Mouse (Mus musculus) CD4-positive, CD25-positive, alpha-beta regulatory T cell, adult 2 months (primary cell): ENCODE data around the gene Tgm1.

Experiments used
- DNase-seq: peaks from one replicate; pipeline ENCODE4 v3.0.0-alpha.2; 2012; ENCODE audit warnings: low read depth, low spot score

The Tgm1 gene

DNA sequence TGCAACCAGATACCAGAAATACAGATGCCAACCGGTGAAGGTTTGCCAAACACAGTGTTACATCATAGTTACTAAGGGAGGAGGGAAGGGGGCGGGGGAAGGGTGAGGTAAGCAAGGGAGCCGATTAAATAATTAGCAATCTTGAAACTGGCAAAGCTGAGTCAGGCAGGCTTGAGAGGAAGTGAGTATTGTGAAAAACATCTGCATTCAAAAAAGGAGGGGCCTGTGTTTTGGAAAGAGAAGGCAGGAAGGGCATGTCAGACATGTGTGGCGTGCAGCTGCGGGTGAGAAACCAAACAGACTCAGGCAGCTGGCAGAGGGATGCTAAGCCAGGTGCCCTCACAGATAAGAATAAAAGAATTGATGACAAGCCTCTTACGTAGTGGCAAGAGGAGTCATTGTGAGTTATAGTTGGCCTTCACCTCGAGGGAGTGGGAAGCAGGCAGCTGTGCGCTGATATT lies 10.7 kb upstream of the Tgm1 start:
- peak; percentile 92 for DNase-seq

DNA sequence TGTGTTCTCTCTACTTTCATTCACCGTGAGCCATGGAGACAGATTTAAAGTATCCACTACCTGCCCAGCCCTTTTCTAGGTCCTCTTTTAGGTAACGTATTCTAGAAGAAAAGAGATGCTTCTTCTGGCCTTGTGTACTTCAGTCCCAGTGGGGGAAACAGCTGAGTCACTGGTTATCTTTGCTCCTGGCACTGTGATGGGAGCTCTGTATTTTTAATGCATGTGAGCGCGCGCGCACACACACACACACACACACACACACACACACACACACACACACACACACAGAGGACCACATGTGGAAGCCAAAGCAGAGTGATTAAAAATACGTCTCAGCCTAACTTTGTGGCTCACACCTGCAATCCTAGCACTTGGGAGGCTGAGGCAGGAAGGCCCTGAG lies 9.7 kb upstream of the Tgm1 start:
- no peak for DNase-seq

DNA sequence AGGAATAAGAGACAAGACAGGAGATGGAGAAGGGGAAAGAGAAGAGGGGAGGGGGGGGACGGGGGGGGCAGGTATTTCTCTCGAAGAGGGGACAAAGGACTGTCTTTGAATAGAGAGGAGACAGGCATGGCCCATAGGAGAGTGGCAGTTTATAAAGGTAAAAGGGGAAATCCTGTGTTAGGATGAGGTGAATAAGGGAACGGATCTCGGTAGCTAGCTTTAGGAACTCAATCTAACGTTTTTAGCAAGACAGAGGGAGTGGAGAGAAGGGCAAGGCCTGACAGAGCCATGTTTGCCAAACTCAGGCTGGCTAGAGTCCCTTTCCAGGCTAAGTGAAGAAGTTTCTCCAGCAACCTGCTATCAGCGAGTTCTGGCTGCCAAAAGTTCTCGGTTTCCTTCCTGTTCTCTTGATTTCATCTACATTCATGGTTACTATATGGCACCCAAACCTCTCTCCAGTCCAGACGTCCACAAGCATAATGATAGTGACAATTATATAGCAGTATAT lies 8.8 kb upstream of the Tgm1 start:
- no peak for DNase-seq

DNA sequence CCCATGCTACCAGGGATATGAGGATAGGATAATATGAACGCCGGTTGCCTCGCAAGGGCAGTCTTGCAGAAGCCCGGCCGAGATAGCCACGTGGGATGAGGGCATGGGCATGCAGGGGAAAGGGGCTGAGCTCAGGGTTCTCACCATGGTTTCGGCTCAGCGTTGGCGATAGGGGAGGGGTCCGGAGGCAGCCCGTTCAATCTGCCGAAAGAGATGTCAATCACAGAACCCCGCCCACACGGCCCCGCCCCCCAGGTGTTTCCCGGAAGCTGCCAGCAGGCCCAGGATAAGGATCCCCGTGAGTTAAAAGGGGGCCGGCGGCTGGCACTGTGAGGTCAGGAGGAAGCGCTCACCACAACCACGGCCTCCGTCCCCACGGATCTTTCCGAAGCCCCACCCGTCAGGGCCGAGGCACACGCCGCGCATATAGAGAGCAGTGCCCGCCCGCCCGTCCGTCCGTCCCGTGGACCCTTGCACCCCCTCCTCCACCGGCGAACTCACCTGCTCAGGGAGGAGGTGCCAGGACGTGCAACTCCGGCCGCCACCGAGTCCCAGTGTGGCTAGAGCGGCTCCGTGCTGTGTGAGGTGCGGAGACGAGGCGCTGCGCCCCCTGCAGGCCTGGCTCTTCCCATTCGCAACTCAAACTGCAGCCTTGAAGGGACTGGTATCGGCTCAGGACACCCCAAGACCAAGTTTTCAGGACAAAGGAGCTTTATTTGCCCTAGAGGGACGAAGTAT lies 8.1 kb upstream of the Tgm1 start, which contains the start of gene Rabggta:
Rabggta (minus strand) TSS at position 564 of the 738 bp plus-strand sequence.
- peak; percentile 99 for DNase-seq

DNA sequence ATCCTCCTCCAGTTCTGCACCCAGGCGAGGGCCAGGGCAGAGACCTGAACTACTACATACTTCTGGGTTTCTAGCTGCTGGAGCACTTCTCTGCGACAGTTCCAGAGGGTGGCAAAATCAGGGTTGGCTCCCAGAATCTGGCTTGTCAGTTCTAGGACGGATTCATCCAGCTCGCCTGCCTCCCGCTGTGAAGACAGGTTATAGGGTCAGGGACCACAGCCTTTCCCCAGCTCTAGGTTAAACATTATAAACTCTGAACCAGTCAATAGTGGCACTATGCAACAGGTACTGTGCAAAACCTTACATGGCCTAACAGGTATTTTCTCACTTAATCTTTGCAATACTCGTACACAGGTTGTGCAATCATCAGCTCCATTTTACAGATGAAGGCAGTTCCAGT lies 7.3 kb upstream of the Tgm1 start:
- DNase-seq, result no peak

DNA sequence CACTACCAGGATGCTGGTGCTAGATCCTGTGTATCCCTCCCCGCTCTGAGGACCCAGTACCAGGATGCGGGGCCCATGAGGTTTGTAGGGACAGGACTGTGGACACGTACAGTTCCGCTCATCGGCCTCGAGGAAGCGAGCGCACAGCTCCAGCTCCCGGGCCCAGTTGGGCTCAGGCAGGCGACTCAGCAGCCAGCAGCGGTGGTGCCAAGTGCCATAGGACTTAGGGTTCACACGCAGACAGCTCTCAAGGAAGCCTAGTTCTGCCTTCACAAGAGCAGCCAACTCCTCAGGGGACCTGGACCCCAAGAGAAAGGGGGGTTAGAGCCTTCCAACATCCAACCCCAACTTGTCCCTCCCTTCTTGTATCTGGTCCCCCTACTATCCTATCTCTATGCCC lies 6.9 kb upstream of the Tgm1 start:
- DNase-seq, result no peak

DNA sequence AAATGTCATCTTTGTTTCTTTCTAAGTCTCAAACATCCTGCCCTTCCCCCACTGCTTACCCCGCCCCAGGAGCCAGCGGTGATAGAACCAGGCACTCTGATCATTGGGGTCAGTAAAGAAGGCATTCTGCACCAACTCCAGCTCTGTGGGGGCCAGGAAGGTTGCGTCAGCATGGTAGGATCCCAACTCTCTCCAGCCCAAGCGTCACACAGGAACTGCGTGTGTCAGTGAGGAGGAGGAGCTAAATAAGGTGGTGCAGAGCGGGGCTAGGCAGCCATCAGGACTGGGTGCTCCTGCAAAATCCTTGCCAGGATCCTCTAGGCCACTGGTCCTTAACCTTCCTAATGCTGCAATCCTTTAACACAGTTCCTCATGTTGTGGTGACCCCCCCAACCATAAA lies 6.0 kb upstream of the Tgm1 start:
- no peak for DNase-seq

DNA sequence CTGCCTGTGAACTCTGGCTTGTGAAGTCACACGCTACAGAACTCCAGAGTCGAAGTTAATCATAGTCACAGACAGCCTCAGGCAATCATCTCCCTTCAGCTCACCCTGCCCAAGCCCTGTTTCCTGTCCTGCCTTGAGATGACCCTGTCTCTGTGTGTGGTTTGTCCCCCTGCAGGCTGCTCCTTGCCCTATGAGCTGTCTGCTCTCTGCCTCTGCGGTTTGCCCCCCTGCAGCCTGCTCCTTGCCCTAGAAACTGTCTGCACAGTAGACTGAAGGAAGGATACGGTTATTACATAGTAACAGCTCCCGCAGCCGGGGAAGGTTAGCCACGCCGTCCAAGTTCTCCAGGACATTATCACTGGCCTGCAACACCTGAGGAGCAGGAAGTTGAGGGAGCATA lies 3.2 kb upstream of the Tgm1 start:
- DNase-seq, result no peak

DNA sequence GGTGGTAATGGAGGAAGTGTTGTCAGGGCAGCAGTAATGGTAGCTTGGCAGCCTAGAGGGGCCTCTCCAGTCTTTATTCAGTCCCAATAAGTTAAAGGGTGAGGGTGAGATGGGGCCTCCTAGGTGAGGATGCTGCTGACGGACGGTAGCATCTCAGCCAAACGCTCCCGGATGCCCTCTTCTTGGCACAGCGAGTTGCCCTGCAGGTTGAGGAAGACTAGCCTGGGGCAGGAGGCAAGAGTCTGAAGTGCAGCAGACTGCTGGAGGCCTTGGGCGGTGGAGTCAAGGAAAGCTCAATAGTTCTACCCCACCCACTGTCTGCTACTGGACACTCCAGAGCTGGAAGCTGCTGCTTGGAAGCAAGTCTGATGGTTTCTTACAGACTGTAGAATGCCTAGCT lies 2.5 kb upstream of the Tgm1 start:
- DNase-seq, result no peak

DNA sequence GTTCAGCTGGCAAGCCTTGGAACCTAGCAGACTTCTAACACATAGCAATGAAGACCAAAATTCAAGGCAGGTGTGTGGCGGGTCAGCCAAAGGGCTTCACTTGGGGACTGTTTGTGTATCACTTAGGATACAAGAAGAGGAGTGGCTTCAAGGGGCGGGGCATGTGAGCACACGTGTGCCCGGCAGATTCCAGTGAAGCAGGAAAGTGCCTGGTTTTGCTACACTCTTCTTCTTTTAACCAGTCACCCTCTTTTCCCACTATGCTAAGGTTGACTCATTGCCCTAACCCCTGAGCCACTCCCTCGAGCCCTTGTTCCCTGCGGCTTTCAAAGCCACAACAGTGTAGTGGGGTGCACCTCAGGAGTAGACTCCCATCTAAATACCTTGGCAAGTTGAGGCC lies 1.2 kb upstream of the Tgm1 start:
- peak; percentile 13 for DNase-seq

DNA sequence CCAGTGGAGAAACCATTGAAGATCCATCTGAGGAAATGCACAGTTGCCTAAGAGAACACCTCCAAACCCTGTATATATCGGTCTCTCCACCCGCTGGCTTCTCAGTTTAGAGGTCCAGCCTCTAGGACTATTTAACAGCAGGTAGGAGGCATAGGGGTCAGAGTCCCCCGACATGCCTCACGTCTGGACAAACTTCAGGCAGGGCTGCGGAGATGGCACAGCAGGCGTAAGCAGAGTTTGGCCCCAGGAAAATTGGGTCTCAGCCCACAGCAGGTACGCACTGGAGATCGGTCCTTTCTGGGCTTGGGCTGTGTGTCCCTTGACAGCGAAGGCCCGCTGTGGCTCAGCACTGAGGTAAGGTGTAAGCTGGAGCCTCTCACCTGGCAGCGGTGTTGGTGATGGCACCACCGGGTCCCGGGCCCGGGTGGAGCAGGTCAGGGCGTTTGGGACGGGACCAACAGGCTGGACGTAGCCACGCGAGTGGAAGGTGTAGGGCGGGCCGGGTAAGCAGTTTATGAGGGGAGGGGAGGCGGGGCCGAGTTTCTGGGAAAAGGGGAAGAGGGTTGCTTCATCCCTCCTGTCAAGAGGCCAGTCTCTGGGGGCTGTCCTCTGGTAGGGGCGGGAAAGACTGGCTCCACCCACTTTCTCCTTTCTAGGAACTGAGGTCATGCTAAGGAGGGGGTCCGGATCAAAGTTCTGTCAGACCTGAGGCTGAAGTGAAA lies 558 bp downstream of the Tgm1 start:
- no peak for DNase-seq

DNA sequence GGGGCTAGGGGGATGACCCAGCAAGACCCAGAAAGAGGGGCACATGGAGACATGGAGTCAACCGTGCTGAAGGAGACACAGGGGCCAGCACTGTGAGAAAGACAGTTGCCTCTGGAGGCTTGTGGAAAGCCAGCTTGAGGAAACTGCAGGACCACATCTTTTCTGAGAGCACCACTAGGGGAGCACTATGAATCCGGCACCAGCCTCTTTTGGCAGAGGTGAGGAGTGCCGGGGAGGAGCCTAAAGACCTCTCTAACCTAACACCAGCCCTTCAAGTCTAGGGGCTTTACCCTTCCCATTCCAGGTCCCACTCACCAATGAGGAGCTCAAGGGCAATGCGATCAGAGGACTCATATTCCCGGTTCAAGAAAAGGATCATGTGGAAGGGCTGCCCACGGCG lies 1.9 kb downstream of the Tgm1 start:
- DNase-seq, result no peak

DNA sequence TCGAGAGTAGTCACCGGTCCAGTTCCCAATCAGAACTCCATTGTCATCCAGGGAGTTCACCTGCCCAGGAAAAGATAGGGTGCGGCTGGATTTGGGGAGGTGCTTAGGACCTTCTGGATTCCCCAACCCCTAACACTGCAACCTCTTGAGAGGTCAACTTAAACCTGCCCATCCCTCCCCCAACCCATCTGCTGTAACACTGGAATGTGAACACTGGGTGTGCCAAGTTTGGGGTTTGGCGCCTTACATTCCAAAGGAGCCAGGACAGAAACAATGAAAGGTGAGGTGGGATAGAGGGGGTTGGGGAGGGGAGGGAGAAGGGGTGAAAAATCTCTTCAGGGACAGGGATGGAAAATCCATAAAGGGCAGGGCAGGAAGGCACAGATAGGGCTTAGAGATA lies 4.2 kb downstream of the Tgm1 start:
- no peak for DNase-seq

DNA sequence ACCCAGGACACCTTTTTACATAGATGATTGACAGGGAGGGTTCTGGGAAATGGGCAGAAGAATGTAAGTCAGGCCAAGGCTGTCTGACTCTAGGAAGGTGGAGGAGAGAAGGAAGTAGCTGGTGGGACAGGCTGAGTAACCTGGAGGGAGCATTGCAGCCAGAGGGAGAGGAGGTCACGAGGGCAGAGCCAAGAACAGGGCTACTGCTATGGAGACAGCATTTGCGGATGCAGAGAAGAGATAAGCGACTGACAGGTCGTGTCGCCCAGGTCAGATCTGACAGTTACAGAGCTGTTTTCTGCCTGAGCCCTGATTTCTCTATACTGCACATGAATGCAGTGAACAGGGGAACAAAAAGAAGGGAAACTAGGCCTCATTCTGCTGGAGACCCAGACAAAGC lies 6.3 kb downstream of the Tgm1 start:
- DNase-seq, result no peak

DNA sequence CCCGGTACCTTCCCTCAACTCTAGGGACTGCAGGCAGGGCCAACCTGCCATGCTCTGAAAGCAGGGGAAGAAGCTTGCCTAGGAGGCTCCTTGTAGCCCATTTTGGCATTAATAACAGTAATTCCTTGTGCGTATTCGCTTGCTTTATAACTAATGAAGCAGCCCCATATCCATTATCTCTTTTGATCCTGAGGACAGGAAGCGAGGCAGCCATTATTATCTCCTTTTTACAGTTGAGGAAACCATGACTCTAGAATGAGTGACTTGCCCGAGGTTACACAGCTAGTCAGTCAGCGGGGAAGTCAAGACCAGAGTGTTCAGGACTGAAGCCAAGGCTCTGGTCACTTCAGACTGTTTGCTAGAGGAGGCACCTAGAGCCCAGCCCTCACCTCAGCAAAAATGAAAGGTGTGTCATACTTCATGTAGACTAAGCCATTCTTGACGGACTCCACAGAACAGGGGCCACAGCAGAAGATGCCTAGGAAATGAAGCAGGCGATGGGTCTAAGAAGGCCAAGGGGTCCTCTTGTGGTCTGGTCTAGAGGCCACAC lies 7.6 kb downstream of the Tgm1 start:
- no peak for DNase-seq

DNA sequence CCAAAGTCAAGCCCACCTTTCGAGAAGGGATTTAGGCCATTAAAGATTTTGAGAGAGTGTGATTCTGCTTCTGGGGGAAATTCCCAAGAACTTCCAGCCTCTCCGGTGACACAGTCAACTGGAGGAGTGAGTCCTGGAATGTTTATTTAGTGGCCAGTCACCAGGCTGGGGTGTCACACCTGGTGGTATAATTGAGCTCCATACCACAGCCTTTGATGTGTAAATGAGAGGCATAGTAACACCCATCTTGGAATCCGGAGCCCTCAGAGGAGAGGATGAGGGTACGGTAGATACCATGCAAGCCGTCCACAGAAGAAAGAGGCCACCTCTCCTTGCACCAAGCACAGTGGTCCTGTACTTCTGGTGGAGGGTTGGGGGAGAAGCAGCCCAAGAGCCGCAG lies 11.0 kb downstream of the Tgm1 start:
- DNase-seq, result no peak

DNA sequence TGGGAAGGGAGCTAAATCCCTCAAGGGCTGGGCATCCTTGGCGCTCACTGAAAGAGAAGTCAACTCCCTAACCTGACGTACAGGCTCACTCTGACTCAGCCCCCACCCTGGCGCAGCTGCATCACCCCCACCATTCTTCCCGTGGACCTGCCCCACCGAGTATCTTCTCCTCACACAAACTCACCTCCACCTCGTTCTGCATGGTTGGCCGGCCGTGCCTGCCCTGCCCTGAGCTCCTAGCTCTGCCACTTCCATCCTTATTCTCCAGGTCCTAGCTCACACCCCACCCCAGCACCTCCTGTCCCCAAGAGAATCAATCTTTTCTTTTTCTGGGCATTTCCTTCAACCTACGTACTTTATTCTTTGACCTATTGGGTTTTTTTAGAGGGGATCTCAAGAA lies 12.6 kb downstream of the Tgm1 start:
- no peak for DNase-seq

DNA sequence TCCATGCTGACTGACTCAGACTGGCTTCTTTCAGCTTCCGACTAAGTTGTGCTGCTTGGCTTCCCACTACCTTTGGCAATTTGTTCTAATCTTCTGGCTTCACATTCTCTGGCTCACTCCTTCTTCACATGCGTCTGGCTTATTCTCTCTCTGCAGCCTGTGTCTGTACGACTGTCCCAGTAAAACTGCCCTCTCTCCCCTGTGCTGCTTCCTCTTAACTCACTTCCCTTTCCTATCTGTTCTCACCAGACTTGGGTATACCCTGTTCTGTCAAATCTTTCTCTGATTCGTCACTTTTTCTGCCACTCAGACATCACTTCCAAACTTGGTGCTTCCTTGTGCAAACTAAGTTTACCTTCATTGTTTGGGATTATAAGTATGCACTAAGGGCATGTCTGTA lies 16.5 kb downstream of the Tgm1 start:
- DNase-seq, result no peak

DNA sequence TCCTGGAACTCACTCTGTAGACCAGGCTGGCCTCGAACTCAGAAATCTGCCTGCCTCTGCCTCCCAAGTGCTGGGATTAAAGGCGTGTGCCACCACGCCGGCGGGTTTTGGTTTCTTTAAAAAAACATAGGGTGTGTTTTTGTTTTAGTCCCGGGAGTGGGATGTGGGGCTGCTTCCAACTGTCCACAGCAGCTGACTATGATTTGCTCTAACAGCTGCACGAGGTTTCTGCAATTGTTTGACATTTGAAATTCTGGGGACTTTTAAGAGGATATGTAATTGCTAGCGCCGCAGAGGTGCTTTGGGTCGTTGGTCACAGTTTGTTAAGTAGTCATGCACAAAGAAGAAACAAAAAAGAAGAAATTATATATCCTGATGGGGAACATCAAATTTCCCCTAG lies 24.3 kb downstream of the Tgm1 start:
- no peak for DNase-seq

DNA sequence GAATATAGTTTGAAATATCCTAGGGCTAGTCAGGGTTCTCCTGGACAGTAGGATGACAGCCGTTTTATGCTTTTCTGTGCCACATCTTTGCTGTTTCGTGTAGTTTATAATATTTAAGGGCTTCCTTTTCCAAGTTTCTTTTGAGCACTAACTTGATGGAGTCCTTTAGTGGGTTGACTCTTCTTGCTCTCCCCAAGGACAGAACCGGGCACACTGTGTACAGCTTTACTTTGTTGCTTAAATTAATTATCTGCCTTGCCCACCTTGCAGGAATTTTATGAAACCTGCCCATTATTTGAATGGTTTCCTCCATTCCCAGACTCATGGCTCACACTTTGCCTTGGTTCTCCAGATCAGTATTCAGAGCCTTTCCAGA lies 31.6 kb downstream of the Tgm1 start:
- DNase-seq, result no peak

DNA sequence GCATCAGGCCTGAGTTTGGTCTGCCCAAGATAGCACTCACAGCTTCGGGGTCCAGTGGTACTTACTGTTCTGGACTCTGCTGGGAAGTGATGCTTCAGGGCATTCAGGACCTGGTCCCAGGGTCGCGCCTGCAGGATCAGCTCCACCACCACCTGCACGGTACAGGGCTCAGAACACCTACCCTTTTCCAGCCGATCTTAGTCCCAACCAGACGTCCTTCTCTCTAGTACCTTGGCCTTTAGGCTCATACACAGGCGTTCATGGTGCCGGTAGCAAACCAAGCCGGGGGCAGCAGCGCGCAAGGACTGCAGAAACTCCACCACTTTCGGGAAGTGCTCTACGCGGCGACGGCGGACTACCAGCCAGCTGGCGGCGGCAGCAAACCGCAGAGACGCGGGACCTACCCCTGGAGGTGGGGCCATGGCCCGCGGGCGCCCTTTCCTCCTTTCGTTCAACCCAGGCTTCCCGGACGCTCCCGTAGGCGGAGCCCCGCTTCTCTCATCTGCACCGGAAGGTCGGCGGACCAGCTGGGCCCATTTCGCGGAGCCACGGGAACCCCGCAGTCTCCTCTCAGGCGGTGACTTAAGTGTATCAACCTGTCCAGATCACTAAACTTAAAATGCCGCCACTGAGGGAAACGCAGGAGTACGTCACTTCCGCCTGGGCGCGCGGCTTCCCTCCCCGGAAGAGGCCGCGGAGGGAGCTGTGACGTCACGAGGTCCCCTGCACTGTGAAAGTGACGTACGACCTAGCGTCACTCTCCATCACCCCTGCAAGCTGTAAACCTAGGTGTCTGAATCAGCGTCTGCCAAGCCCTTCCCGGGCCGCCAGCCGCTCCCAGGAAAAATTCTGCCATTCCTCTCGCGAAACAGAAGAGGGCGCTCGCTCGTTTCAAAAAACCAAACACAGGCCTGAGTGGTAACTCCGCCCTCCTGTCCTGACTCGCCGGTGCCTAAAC lies 32.3 kb downstream of the Tgm1 start, which contains the start of gene Tinf2:
Tinf2 (minus strand) TSS at position 661 of the 958 bp plus-strand sequence.
- DNase-seq, result peak; percentile 99

DNA sequence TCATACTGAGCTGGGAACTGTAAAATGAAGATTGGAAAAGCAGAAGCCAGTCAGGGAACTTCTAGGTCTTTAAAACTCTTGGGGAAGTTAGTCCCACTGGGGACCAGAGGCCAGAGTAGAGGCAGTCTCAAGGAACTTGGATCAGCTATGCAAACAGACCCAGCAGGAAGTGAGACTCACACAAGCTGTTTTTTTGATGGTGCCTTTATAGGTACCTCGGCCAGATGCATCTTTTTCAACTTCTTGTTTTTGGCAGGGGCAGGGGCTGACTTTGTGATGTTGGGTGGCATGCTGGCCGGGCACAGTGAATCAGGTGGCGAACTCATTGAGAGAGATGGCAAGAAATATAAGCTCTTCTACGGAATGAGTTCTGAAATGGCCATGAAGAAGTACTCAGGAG lies 36.1 kb downstream of the Tgm1 start:
- no peak for DNase-seq
